Mouse (Mus musculus) frontal cortex, postnatal 10 days (tissue): ENCODE data around the gene Spock1.

Experiments used
- DNase-seq, 2 experiments: peaks; one replicate each; pipeline ENCODE4 v3.0.0; 2022; ENCODE audit warnings: low spot score in 2 of 2, mixed read lengths in 1 of 2

Gene Spock1

DNA sequence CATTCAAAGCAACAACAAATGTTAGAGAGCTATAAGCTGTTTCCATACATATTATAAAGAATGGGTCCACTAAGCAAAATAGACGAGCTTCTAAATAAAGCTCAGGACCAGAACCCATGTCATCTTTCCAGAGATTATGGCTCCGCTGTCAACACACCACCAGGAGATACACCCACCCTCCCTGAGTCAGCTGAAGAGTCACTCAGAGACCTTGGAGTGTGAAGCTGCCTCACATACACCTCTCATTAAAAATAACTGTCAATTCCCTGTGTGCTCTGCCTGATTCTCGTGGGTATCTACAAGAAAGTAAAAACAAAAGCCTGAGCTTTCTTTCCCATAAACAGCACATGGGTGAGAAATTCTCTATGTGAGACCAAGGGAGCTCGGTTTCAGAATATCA is 43.1 kb downstream of the Spock1 start:
- no peak for DNase-seq

DNA sequence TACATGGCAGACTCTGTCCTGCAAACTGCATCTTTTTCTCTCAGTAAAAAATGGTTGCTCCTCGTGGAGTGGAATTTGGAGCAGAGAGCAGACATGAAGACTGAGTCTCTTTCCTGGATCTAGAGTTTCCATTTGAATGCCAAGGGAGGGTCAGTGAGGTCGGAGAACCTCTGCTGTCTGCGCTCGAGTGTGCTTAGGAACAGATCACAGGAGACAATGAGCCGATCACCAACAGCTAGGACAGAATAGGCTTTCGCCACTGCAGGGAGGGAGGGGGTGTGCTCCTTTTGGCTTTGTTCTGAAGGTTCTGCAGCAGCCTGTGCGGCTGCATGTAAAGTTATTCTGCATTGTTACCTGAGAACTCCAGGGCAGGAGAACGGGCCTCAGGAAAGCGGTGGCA is 49.6 kb downstream of the Spock1 start:
- no peak for DNase-seq

DNA sequence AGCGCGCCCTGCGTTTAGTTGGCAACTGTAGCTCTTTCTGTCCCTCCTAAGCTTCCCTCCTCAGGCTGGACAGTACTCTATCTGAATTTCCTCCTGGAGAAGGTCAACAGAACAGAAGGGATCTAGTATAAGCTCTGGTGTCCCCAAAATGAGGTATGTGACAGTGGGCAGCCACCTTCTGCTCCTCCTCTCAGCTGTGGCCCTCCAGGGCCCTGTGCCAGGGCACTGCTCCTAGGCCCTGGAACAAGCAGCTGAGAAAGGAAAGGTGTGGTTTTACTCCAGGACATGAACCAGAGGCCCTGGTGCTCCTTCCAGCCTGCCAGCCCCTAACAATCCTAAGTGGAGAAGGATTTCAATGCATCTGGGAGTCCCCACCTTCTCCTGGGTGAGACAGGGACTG is 51.1 kb downstream of the Spock1 start:
- DNase-seq, result no peak

DNA sequence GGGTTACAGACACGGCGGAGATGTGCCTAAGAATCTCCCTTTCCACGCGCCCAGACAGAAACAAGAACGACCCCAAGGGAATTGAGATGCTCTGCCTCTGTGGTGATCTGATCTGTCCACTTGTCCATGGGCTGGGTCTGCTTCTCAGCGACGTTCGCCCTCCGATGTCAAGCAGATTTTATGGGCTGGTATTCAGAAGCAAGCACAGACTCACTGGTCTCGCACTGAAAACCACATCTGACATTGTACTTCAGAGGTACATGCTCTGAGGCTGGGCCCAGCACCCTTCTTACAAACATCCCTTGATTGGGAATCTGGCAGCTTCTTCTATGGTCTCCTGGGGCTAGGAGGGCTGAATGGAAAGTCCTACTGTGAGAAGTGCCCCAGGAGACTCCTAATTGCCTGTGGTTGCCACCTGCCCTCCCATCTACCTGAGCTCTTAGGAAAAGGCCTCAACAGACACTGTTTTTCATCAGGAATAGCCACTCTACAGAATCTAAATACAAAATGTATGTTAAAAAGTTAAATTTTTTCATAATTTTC is 51.8 kb downstream of the Spock1 start:
- no peak for DNase-seq

DNA sequence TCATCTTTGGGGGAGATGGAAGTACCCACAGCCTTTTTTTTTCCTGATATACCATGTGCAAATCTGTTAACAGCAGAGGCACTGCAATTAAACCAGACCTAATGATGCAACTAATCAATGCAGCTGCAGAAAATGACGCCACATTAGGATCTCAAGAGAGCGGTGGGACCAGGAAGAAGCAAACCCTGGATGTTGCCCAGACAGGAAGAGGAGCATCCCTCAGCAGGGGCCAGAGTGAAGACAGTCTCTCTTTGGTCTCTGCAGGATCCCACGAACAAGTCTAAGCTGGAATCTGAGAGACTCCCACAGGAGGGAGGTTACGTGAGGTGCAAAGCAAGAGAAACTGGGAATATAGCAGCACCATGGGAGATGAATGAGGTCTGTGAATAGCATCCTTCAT is 52.4 kb downstream of the Spock1 start:
- DNase-seq, result no peak

DNA sequence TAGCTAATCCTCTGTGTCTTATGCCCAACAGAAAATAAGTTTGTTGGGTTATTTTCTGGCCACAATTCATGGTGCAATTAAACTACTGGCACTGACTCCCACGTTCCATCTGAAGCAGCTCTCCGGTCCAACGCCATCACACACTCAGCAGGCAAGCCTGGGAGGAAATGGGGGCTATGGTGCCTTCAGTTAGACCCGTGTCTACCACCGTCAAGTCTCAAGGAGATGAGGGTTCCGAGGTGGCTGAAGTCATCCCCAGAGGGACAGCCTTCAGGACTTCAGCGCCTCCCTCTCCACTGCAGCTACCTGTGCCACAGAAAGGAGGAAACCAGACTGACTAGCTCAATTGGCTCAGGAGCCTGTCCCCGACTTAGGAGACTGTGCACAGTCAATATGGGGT is 53.7 kb downstream of the Spock1 start:
- no peak for DNase-seq

DNA sequence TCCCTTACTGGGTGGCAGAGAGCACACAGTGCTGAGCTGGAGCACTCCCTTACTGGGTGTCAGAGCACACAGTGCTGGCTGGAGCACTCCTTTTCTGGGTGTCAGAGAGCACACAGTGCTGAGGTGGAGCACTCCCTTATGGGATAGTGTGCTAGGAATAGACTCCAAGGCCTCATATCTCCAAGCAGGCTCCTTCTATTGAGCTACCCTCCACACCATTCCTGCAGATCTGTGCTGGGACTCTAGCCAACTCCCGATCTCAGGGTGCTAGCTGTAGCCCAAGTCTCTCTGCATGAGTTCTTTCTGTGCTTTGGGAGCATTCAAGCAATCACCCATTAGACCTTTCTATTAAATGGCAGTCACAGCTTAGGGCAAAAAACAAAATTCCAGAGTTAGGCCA is 54.5 kb downstream of the Spock1 start:
- no peak for DNase-seq

DNA sequence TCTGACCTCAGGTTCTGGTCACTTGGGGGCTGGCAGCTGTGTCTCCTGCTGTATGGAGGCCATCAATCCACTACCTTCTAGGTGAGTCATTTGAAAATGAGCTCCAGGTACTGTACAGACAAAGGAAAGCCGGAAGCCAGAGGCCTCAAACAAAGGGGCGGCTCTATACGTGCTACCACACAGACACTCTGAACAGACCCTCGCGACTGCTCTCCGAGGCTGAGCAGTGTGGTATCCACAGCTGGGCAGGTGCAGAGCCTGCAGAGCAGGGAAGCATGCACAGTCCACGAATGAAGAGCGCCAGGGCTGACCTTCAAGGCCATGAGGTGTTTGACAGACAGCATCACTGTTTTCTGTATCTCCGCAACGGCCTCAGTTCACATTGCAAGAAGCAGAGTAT is 55.0 kb downstream of the Spock1 start:
- DNase-seq, result no peak

DNA sequence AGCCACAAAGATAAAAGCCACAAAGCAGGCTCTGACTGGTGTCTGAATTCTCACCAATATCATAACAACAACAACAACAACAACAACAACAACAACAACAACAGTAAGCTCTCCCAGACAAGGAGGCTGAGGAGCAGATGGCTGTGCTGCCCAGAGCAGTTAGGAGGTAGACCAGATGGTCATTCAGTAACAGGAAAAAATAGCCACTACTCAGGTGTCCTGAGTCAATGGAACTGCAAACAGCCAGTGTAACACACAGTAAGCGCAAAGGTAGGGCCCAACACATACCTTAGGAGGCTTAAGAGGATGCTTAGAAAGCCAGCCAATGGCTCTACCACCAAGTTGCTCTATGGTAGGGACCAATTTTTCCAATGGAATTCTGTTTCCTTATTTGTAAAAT is 59.2 kb downstream of the Spock1 start:
- DNase-seq, result no peak

DNA sequence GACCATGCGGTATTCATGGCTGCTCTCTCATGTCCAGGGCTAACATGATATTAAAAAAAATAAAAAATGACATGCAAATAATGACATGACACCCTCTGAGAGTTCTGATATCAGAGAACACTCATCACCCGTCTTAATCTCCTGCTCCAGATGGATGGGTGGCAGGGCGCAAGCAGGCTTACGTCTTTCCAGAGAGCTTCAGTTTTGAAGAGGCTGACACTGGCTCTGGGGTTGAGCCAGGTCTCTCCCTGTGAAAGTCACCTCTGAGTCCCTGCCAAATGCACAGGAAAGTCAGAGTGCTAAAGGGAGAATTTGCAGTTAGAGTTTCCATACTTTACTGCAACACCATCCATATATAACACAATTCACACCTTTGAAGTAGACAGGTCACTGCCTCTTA is 61.0 kb downstream of the Spock1 start:
- DNase-seq, result no peak

DNA sequence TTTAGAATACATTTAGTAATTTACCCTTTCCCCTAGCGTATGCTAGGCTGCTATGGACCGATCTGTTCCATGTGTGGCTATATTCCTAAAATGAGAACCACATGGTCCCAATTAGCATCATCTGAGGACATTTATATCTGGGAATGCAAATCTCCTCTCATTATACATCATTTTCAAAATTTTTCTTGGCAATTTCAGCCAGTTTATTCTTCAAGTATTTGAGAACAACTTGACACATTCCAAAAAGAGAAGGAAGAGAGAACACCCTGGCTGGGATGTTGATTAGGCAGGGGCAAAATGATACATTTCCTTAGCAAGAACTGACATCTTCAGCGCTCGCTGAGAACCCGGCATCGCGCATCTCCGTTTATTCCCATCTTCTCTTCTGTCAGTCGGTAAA is 61.7 kb downstream of the Spock1 start:
- DNase-seq, result no peak

DNA sequence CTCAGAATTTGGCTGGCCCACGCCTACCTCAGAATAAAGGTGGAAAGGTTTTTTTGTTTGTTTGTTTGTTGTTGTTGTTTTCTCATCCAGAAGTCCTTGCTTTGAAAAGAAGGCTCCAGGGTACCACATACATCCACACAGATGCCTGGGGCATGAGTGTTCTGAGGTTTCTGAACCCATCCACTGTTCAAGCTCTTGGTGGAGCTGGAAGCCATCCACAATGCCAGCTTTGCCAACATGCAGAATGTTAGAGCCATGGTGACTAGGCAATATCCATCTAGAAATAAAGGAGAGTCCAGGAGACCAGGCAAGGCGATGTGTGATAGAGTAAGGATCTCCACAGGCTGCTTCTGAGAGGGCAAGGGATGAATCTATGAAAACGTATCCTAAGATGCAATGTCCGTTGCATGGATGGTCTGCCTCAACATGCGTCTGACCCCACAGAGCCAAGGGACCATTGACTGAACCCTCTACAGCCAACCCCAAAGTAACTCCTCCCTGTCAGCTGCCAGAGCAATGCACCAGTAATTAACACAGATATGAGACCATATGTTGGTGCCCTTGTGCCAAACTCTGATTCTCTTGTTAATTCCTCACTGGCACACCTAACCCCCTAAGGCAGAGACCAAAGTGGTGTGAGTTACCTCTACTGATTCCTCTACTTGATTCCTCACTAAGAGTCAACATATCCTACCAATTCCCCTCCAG is 66.8 kb downstream of the Spock1 start:
- DNase-seq, result no peak

DNA sequence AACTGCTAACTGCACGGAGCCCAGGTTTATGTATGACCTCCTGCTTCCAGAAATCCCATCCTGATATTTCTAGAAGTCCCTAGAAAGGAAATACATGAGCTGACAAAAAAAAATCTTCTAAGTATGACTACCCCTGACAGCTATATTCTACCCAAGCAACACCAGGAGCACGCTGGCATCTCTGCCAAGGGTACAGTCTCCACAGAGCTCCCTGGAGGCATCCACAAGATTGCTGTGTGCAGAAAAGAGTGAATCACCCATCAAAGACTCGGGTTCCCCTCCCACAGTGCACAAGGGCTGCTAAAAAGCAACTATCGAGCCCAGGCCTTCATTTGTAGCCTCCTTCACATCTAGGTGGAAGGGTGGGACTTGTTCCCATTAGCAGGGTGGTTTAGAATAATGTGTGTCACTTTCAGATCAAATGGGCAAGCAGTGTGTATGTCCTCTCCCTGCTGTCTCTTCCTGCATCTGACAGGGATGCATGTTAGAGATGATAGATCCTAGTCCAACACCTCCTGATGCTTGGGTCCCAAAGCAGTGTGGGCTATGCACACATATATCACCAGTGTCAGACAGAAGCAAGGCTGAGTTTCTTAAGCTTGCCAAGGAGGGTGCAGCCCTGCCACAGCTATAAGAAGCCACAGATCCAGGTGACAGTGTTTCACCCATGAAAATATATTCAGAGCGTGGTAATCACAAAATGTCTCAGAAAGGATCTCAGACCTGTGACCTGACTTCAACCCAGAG is 70.3 kb downstream of the Spock1 start:
- DNase-seq, result peak; percentile 19 to 22

DNA sequence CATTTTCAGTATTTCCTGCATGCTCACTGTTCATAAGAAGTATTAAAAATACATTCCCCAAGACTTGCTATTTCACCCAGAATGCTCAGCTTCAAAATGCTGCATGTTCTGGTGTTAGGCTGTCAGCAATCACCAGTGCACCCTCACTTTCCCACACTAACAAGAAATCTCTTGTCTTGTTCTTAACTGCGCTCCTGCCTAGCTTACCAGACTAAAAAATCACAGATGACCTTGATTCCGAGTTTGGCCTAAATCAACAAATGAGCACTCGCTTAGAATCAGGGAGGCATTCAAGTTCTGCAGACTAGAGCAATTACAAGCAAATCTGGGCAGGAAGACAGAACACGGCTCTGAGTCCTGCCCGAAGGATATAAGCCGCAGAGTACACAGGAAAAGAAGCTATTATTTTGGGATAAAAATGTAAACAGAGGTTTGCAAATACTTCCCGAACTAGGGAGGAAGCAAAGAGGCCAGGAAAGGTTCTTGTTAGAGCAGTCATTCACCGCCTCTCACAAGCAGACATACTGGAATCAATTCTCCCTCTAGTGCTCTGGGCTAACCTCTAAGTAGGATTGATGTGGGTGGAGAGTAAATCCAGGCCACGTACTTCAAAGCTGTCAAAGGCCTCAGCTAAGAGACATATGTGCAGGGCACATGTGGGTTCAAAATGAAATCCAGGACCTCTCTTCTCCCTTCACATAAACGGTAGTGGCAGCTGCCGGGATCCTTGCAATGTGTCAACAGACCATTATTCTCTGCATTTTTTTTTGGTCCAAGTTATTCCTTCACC is 76.6 kb downstream of the Spock1 start:
- DNase-seq, result no peak

DNA sequence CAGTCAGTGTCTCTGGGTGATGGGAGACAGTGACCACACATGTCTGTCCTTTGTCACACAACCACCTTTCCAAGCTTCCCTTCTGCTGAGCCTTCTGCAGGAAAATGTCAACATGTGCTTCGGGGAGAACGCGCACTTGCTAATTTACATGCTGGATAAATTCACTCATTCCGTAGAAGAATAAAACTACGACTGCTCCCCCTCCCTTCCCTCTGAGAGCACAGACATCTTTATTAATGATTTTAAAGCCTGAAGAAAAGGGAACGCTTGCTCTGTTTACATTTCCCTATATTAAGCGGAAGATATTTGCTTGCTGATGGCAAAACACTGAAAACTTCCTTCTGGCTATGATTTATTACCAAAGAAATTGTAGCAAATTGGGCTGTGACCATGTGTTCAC is 77.2 kb downstream of the Spock1 start:
- no peak for DNase-seq

DNA sequence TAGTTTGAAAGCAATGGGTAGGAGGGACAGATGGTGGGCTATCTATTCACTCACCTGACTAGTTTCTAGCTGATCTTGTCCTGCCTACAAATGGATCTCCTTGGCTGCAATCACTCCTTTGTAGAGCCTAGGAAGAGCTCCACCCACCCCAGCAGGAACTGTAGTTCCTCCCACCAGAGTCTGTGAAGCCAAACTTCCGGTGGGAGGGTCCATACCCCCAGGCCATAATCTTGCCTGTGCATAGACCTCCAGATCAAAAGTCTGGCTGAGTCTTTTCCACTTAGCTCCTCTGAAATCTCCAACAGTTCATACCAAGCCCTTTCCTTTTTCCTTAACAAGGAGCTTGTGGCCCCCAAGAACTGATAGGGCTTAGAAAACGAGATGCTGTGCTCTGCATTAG is 78.0 kb downstream of the Spock1 start:
- no peak for DNase-seq

DNA sequence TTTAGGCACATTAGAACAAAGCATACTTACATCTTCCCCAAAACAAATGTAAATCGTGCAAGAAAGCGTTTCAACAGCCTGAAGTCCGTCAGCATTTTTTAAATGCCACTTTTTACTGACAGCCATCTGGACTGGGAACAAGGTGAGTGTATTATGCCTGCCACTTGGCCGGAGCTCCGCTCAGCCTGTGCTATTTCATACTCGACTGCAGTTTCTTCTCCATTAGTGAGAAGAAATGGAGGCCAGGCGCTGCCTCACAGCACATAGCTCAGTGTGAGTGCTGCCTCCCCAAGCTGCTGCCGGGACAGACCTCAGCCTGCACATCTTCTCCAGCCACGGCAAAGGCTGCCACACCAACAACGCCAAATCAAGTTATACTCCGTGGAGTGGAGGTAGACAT is 91.9 kb downstream of the Spock1 start:
- DNase-seq, result no peak

DNA sequence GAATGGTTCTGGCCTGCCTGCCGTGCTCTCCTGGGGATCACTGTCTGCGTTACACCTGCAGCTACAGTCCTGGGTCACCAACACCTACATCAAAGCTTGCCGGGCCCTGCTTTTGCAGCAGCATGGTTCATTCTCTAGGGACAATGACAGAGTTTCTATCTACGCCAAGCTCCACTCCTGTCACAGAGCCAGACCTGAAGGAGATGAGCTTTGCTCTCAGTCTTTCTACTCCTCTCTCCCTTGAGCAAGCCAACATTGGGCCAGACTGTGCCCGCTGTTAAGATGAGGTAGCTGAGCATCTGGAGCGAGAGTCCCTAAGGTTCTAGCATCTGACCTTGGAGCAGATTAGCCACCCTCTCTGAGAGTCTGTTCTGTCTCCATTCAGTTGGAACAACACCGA is 95.5 kb downstream of the Spock1 start:
- DNase-seq, result no peak

DNA sequence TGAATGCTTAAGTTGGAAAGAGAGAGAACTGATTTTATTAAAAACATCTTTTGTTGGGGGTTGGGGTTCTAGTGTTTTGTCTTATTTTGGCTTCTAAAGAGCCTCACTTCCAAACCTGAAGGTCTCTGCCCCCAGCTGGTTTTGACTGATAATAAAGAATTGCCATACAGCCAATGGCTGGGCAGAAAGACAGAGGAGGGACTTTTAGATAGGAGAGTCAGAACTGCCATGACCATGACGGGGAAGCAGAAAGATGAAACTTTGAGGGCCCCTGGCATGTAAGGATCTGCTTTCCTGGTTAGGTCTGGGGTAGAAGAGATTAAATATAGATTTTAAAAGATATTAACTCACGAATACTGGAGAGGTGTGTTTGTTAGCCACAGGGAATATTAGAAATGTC is 96.9 kb downstream of the Spock1 start:
- DNase-seq, result no peak

DNA sequence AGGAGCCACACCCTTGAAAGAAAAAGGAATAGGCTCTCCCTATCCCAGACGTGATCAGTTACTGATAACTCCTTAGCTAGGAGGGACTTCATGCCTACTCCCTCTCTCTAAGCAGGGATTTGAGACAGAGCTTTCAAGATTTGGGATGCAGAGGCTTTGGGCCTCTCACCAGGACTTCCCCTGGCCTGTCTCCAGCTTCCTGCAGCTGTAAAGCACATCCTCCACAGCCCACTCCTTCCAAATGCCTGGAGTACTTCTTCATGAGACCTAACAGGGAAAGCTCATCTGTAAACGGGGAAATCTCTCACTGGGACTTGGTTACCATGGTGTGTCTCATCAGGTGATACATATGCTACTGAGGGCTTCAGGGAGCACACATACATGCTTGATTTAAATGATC is 97.3 kb downstream of the Spock1 start:
- DNase-seq, result no peak

DNA sequence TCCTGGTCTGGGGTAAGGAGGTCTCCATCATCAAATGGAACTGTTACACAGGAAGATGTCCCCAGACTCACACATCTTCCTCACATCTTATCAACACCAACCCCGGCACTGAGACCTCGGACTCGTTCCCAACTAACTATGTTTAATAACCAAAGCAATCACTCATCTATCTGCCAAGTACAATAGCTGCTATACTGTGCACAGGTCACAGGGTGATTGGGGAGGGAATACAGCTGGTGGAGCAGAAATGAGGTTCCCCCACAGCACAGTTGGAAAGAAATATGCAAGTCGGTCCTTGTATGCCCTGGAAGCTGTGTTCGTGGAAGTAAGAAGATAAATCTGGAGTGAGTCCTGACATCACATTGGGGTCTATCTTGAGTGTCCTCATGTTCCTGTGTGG is 98.0 kb downstream of the Spock1 start:
- DNase-seq, result no peak

DNA sequence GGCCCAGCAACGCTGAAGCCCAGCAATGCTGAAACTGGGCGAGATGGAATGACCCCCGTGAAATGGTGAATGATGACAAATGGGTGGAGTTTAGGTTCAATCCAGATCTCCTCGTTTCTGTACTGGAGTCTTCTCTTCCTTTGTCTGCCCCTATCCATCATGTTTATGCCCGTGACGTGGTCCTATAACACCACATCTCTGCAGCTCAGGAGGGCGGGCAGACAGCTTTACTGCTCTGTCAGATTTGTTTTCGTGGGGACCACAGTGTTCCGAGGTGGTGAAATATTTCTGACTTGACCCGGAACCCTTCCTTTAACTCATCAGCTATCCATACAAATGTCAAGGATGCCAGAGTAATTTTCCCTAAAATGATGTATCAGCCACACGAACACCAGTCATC is 98.5 kb downstream of the Spock1 start:
- DNase-seq, result no peak

DNA sequence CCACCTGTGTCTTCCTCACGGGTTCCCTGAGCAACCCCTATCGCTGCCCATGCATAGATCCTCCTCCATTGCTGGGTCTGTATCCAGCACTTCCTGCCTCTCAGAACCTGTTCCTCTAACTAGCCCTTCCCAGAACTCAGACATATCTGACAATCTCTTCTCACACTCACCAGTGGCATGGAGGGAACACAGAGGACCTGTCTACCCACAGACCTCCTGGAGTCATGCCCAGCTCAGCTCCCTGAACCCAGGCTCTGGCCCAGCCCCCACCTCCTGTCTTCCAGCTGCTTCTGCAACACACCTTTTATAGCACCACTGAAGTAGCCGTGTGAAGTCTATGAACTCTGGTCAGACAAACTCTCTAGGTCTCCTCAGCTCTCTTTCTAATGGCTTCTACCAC is 101.3 kb downstream of the Spock1 start:
- DNase-seq, result no peak
